Mouse (Mus musculus): ENCODE results near the gene Ctdnep1. TPM values are rescaled to one million over a fixed set of nuclear protein-coding genes. Genes with fewer than 3 reads are reported as not detected.

The Ctdnep1 gene
- total and polyA plus RNA-seq, 3 experiments = 42.9 to 143 (median 66.7) TPM

DNA sequence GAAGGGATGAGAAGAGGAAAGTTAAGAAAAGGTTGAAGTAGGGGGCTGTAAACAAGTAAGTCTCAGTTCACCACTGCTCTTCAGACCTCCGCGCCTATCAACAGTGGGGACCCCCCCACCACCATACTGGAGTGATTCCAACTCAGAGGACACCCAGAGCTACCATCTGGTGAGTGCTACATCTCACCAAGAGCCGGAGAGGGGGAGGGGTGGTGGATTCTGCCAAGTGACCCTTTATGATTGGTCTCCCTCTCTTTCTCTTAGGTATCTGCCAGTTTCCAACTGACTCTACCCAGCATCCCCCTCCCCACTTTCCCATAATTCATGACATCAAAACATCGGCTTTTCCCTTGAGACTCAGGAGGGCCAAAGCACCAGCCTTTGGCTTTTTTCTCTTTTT is 40.0 kb upstream of the Ctdnep1 start:
- Histone ChIP-seq H3K9me3 (replicated peaks; ENCODE audit: low read length) (no peaks in the 10 kb centered on the region), H3K4me1 (ENCODE audit: control insufficient read depth in 1 of 2, insufficient read depth in 2 of 2) (peaks cover under 1 to 17% of the 10 kb centered on the region in 2 experiments; a peak in 3 of 4 replicates), H3K36me3 (replicated peaks in 1 of 2; ENCODE audit: control insufficient read depth in 1 of 2, insufficient read depth in 1 of 2, low read length in 1 of 2) (peaks cover 0 to 15% of the 10 kb centered on the region in 2 experiments), H3K79me2 (replicated peaks; ENCODE audit: control insufficient read depth, extremely low read depth, insufficient read depth, poor library complexity, severe bottlenecking) (no peaks in the 10 kb centered on the region), H3K4me3 (replicated peaks in 1 of 3; ENCODE audit: low read depth in 2 of 3, low read length in 2 of 3, poor library complexity in 1 of 3) (no peak overlapping the region), H3K9ac (ENCODE audit: insufficient read depth, low read depth) (no peak overlapping the region), H3K27ac (ENCODE audit: insufficient read depth, low read depth) (no peak overlapping the region), H3K27me3 (replicated peaks) (peaks cover 47% of the 10 kb centered on the region), H3K4me2 (ENCODE audit: insufficient read depth, low read depth, poor library complexity, severe bottlenecking) (no peak overlapping the region)
- in situ Hi-C loops (cut with MboI; ENCODE audit: low pct_ligation_motif_present, low pct_unique_long_range_greater_than_20kb, low sequenced_read_pairs) = no loop called here
- no peak for TF ChIP-seq ZMIZ1 (IDR thresholded peaks at IDR 0.05; ENCODE audit: low read depth, low read length)
- TF ChIP-seq SMC3 (IDR thresholded peaks at IDR 0.05; ENCODE audit: low read depth, low read length) = no peak
- TF ChIP-seq USF1 (IDR thresholded peaks at IDR 0.05; ENCODE audit: low read depth, low read length) = no peak
- no peak for TF ChIP-seq RCOR1 (conservative IDR thresholded peaks at IDR 0.05; ENCODE audit: low read depth, low read length)
- TF ChIP-seq MEF2A (IDR thresholded peaks at IDR 0.05; ENCODE audit: borderline replicate concordance, low read depth, low read length) = no peak
- DNase-seq (ENCODE audit: extremely low read depth) = no peak
- dilution Hi-C loops (cut with MboI; ENCODE audit: extremely low pct_ligation_motif_present, extremely low pct_unique_long_range_greater_than_20kb, low sequenced_read_pairs) = no loop called here

GRCm38 (mm10) chr11:69945216-69945615 is 35.7 kb upstream of the Ctdnep1 start:
- peaks cover 15% of the 10 kb centered on the region for H3K27me3 ChIP-seq (replicated peaks)
- H3K79me2 ChIP-seq (replicated peaks; ENCODE audit: control insufficient read depth, extremely low read depth, insufficient read depth, poor library complexity, severe bottlenecking) = no peaks in the 10 kb centered on the region
- peaks cover 0 to 15% of the 10 kb centered on the region in 2 experiments for H3K36me3 ChIP-seq (replicated peaks in 1 of 2; ENCODE audit: control insufficient read depth in 1 of 2, insufficient read depth in 1 of 2, low read length in 1 of 2)
- no peak overlapping the region for H3K4me3 ChIP-seq (replicated peaks in 1 of 3; ENCODE audit: low read depth in 2 of 3, low read length in 2 of 3, poor library complexity in 1 of 3)
- peaks cover 21 to 36% of the 10 kb centered on the region in 2 experiments for H3K4me1 ChIP-seq (ENCODE audit: control insufficient read depth in 1 of 2, insufficient read depth in 2 of 2)
- in situ Hi-C loops (cut with MboI; ENCODE audit: low pct_ligation_motif_present, low pct_unique_long_range_greater_than_20kb, low sequenced_read_pairs) (no loop called here), dilution Hi-C loops (cut with MboI; ENCODE audit: extremely low pct_ligation_motif_present, extremely low pct_unique_long_range_greater_than_20kb, low sequenced_read_pairs) (no loop called here)
- DNase-seq (ENCODE audit: extremely low read depth) = no peak
- H3K9me3 ChIP-seq (replicated peaks; ENCODE audit: low read length) = no peaks in the 10 kb centered on the region
- TF ChIP-seq RCOR1 (conservative IDR thresholded peaks at IDR 0.05; ENCODE audit: low read depth, low read length) (no peak), PAX5 (IDR thresholded peaks at IDR 0.05; ENCODE audit: low read length) (no peak), SMC3 (IDR thresholded peaks at IDR 0.05; ENCODE audit: low read depth, low read length) (no peak), CHD1 (IDR thresholded peaks at IDR 0.05; ENCODE audit: low read depth, low read length) (no peak), NELFE (IDR thresholded peaks at IDR 0.05; ENCODE audit: low read depth, low read length) (no peak), MAFK (IDR thresholded peaks at IDR 0.05; ENCODE audit: insufficient replicate concordance, low read length) (no peak), MAX (IDR thresholded peaks at IDR 0.05; ENCODE audit: low read length) (no peak), USF2 (conservative IDR thresholded peaks at IDR 0.05; ENCODE audit: low read depth, low read length) (no peak), TBP (conservative IDR thresholded peaks at IDR 0.05; ENCODE audit: low read depth, low read length) (no peak), ZNF384 (IDR thresholded peaks at IDR 0.05; ENCODE audit: low read depth, low read length) (no peak), GABPA (IDR thresholded peaks at IDR 0.05; ENCODE audit: insufficient replicate concordance, low read depth, low read length) (no peak), E2F4 (IDR thresholded peaks at IDR 0.05; ENCODE audit: insufficient replicate concordance, low read depth, low read length) (no peak), POLR2AphosphoS2 (IDR thresholded peaks at IDR 0.05; ENCODE audit: low read depth, low read length) (no peak), JUND (conservative IDR thresholded peaks at IDR 0.05; ENCODE audit: low read depth, low read length) (no peak), UBTF (IDR thresholded peaks at IDR 0.05; ENCODE audit: low read depth, low read length) (no peak), ETS1 (conservative IDR thresholded peaks at IDR 0.05; ENCODE audit: low read depth, low read length) (no peak), JUN (IDR thresholded peaks at IDR 0.05; ENCODE audit: insufficient read depth, low read depth, low read length) (no peak), IRF4 (IDR thresholded peaks at IDR 0.05; ENCODE audit: low read depth, low read length) (no peak), SIN3A (IDR thresholded peaks at IDR 0.05; ENCODE audit: low read length) (no peak), CTCF (conservative IDR thresholded peaks at IDR 0.05 in 1 of 2, IDR thresholded peaks at IDR 0.05 in 1 of 2; ENCODE audit: low read depth in 2 of 2, low read length in 2 of 2) (no peak)
- H3K9ac ChIP-seq (ENCODE audit: insufficient read depth, low read depth) = no peak overlapping the region
- H3K27ac ChIP-seq (ENCODE audit: insufficient read depth, low read depth) = no peak overlapping the region
- no peak overlapping the region for H3K4me2 ChIP-seq (ENCODE audit: insufficient read depth, low read depth, poor library complexity, severe bottlenecking)

Measured in CH12.LX (cell line).